Mouse (Mus musculus) small intestine, adult 2 months (tissue): Measurements from ENCODE around the gene Stk32c.

ENCODE experiments used
- CTCF ChIP-seq: fragments of 200-500 bp; IDR thresholded peaks from 2 replicates; pipeline ENCODE4 v1.5.1; 2012; ENCODE audit warnings: low read depth, mild to moderate bottlenecking, control low read depth, inconsistent platforms, low read length, moderate library complexity, mixed read lengths; ENCODE audit not compliant: insufficient replicate concordance, insufficient read length; ENCODE audit errors: extremely low read depth
- POLR2A ChIP-seq: fragments of 200-500 bp; IDR thresholded peaks from 2 replicates; pipeline ENCODE4 v1.6.1; 2012; ENCODE audit warnings: low read depth, mild to moderate bottlenecking, control low read depth, inconsistent platforms, low read length, moderate library complexity

- TF ChIP-seq CTCF (no peak), POLR2A (no peak)
These were observed 116.7 kb downstream of the Stk32c start for GRCm38 (mm10) chr7:139096399-139096798.
